Mouse (Mus musculus): ENCODE measurements at regions not wholly inside any gene's neighbourhood (a gene's known extent, or its start where the extent isn't known, plus 50 kb on each side); places are given as distances from the start of the nearest gene placed in this dataset.
"Not testable (repeated sequence)": the region's sequence is repeated elsewhere in the genome, so short reads cannot be mapped to it uniquely, and the experiment has no call there.

DNA sequence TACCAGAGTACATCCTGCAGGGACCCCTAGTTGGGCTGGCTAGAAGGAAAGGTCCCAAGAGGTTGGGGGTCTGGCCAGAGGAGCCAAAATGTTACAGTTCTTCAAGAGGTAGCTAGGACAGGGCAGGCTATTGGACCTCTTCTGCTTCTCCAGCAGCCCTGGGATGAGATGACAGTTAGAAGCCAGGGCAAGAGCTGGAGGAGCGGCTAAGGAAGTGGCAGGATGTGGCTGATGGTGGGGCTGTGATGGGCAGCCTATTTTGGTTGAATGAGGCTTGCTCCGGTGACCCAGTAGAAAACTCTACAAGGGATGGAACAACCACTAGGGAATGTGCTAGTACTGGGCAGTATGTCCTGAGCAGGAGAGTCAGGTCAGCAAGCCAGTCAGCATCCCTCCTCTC lies 82.8 kb downstream of the Ddx11 start:
- DNase-seq (ENCODE audit: low spot score): no peak

DNA sequence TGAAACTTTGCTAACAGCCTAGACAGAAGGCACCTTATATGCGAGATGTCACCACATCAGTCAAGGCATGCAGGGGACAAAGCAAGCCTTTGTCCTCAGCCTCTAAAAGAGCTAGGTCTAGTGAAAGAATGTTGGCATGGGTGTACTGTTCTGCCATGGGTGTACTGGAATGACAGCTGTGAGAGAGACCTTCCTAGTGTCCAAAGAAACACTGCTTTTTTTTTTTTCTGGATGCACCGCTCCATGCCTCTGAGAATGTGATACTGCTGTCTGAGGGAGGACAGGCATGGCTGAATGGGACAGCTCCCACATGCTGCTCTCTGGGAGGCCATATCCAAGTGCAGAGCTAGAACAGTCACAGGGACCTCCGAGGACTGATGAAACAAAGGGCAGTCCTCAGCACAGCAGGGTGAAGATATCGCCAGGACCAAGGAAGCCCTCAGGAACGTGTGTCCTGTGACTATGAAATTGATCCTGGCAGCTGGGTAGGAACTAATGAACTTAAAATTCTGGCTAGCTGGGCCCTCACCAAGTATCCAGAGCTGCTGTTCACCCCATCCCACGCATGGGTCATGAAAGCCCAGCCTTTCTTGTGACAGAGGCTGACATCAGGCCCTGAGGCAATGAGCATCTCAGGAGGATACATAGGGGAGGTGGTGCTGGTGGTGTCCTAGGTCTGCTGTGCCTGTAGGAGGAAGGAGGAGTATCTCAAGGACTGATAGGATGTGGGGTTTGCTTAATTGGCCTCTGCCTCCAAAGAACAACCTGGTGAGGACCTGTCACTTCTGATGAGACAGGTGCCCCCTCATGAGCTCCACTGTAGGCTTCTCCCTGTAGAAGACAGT lies 84.6 kb downstream of the Ddx11 start:
- not testable (repeated sequence) for DNase-seq (ENCODE audit: low spot score)

DNA sequence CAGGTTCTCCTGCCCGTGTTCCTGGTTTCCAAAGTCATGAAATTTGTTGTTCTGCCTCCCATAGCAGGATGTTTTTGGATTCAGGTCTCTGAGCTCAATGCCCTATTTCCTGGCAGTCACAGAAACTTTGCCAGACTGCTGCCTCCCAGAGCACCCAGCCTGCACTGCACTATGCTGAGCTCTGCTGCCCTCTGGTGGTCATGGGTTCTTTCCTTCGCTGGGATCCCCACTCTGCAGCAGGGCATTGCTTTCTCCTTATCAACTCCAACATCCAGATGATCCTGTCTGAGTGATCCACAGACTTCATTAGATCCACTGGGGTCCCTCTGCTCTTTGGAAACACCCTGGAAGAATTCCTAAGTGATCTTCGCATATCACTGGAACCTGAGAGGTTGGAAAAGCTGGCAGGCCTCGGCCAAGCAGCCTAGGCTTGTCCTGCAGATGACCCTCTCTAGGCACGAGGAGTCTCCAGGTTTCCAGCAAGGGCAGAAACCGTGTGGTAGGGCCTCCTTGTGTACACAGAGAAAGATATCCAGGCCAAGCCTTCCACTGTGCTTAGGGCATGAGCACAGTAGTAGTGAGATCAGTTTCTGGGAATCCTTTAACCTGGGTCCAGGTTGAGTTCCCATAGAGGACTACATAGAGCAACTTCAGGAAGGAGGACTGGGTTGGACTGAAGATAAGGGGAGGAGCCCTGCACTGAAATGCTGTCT lies 85.6 kb downstream of the Ddx11 start:
- DNase-seq (ENCODE audit: low spot score): not testable (repeated sequence)

DNA sequence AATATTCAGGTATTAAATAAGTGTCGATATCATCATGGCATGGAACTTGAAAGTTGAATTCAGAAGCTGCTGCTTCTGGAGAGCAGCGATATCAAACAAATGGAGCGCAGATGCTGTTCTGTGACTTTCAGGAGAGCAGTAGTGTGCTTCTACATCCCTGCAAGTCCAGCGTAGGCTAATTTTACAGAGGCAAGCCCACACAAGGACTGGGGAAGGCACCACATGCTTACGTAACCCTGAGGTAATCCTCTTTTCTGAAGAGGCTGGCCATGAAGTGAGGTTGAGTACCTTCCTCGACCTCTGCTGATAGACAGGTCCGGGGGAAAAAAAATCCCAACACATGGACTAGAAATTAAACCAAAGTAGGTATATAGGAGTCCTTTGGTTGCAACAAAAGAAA lies 88.2 kb downstream of the Ddx11 start:
- no peak for DNase-seq (ENCODE audit: low spot score)

DNA sequence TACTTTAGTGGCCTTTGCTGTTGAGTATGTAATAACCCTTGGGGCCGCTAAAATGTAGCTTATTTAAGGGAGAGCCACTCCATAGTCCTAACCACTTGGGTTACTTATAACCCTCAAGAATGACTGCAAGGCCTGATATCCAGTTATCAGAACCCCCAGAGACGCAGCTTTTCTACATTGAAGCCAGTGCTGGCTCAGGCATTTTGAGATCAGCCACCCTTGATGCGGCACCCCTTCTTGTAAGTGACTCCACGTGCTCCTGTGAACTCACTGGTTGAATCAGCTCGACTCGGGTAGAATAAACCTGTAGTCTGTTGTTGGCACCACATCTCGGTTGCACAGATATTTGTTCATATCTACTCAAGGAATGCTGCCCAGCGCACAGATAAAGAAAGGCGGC lies 89.3 kb downstream of the Ddx11 start:
- DNase-seq (ENCODE audit: low spot score): no peak

DNA sequence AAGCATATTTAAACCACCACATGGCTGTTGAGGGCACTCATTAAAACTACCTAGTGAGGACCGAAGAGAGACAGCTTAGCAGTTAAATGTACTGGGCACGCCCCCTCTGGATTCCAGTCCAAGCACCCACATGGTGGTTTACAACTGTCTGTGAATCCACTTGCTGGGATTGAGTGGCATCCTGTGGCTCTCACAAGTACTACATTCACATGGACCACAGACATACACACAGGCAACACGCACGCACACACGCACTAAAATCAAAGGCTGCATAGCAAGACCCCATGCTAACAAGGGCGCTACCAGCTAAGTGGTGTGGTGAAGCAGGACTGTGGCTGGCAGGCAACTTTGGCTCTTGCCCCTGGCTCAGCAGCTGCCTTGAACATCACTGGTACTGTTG lies 95.0 kb downstream of the Ddx11 start:
- no peak for DNase-seq (ENCODE audit: low spot score)

DNA sequence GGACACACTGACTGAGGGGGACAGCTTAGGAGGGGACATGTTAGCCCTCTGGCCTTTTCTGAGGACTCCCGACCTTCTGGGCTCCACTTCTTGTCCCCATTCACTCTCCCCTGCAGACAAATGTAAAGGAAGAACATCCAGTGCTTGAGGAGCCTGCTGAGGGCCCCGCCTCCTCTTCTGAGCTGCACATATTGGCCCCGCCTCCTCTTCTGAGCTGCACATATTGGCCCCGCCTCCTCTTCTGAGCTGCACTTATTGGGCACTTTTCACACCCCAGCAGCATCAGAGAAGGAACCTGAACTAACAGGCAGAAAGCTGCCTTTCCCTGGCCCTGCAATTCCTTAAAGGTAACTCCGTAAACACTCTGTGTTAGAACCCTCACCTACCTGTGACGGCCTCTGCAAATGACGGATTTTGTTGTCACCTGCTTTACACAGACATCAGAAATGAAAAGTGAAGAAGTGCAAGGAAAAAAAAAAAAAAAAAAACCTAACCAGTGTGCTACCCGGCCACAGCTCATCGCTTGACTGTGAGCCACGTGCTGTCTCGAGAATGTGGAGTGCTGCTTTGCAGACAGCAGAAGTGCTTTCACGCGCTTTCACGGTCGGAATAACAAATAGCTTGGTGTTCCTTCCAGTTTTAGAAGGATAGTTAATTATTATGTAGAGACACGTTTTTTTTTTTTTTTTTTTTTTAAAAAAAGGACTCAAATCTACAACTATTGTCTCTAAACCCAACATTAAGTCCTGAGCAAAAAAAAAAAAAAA lies 96.5 kb downstream of the Ddx11 start:
- peak; percentile 11 for DNase-seq (ENCODE audit: low spot score)

DNA sequence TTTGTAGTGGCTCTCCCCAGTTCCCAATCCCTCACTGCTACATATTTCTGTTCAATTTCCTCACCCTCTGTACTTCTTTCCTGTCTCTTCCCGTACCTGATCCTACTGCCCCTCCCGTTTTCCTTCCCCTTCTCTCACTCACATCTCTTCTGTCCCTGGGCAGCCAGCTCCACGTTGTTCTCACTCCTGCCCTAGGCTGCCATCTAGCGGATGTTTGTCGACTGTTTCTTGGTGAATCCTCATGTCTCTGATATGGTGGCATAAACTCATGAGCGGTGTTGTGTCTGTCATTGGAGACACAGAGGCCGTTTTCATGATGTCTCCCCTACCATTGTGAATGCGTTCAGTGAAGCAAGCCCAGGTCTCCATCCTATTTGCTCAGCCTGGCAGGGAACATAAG lies 97.9 kb downstream of the Ddx11 start:
- DNase-seq (ENCODE audit: low spot score): peak; percentile 92

DNA sequence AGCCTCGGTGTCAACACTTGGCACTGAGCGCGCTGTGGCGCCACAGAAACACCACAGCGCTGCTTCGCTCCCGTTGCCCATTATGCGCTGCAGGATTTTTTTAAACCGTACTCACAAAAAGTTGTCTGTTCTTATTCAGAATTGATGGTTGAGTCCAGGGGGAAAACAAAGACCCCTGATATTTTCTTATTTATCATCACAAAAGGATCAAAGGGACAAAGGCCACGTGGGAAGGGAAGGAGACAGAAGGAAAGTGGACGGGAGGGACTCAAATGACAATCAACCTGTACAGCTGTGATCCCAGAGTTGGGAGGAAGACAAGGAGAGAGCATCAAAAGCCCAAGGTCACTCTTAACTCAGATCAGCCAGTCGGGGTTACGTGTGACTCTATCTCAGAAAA lies 100.4 kb downstream of the Ddx11 start:
- DNase-seq (ENCODE audit: low spot score): no peak

DNA sequence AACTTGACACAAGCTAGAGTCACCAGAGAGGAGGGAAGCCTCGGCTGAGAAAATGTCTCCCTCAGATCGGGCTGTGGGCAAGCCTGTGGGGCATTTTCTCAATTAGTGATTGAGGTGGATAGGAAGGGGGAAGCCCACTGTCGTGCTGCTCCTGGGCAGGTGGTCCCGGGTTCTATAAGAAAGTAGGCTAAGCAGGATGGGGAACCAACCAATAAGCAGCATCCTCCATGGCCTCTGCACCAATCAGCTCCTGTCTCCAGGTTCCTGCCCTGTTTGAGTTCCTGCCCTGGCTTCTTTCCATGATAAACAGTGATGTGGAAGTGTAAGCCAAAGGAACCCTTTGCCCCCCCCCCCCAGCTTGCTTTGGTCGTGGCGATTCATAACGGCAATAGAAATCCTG lies 100.9 kb downstream of the Ddx11 start:
- no peak for DNase-seq (ENCODE audit: low spot score)

DNA sequence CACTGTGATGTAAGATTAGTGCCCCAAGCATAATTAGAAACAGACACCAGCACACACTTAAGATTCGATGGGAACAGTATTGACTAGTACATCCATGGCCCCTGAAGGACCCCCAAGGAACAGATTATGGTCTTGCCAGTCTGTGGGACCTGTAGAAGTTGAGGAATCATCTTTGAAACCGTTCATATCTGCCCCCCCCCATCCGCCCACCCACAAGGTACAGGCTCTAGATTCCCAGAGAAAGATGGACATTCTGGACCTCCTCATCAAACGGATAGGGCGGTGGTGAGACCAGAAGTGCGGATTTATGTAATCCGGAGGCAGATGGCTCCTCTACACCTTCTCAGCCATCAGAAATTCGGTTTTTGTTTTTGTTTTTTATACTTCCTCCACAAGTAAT lies 109.1 kb downstream of the Ddx11 start:
- DNase-seq (ENCODE audit: low spot score): no peak

DNA sequence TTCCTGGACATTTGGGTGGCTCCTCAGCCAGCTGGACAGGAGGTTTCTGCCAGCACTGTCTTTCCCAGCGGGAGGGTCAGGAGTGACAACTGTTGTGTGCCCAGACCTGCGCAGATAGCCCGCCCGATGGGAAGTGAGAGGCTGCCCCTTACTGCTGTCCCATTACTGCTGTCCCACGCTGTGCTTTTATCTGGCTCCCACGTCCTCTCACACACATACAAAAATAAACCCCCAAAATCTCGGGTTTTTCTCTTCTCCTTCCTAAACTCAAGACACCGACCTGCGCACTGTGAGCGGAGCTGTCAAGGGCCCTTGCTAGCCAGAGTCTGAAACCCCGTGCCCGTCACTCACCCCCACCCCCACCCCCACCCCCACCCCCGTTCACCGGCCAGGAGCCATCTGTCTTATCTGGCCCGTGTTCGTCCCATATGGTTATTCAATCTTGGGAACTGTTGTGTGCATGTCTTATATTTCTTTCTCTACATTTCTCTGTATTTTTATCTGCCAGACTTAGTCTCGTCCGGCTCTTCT lies 109.6 kb downstream of the Ddx11 start:
- no peak for DNase-seq (ENCODE audit: low spot score)

DNA sequence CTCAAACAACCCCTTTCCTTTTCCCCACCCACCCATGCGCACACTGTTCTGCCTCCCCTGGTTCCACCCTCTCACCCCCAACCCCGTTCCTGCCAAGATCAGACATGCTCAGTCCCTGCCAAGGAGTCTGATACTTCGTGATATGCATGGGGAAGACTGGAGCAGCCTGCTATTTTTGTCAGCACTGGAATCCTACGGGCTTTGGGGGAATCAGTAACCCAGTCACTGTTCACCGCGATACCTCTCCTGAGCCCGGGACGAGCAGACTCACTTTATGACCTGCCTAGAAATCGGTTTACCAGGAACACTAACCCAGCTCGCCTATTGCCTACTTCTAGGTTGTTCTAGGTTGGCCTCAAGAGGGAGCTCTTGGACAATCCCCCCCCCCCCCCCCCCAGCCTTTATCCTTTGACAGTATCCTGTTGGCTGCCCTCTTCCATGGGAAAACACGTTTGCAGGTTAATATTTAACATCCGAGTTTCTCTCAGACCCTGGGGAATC lies 110.2 kb downstream of the Ddx11 start:
- DNase-seq (ENCODE audit: low spot score): no peak

DNA sequence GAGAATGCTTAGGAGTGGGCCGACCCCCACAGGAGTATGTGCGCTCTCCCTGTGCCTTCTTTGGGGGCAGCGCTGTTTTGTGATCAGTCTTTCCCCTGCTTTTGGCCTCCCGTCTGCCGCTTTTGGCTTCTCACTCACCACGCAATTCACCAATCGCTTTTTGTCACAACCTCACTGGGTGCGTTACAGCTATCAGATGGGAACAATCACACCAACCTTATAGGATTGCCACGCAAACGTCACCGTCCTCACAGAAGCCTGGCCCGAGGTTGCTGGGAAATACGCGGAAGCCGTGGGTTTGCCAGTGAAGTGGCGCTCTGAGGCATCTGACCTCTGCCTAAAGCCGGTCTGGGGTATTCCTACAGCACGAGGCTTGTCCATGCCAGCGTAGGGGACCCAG lies 111.1 kb downstream of the Ddx11 start:
- no peak for DNase-seq (ENCODE audit: low spot score)

DNA sequence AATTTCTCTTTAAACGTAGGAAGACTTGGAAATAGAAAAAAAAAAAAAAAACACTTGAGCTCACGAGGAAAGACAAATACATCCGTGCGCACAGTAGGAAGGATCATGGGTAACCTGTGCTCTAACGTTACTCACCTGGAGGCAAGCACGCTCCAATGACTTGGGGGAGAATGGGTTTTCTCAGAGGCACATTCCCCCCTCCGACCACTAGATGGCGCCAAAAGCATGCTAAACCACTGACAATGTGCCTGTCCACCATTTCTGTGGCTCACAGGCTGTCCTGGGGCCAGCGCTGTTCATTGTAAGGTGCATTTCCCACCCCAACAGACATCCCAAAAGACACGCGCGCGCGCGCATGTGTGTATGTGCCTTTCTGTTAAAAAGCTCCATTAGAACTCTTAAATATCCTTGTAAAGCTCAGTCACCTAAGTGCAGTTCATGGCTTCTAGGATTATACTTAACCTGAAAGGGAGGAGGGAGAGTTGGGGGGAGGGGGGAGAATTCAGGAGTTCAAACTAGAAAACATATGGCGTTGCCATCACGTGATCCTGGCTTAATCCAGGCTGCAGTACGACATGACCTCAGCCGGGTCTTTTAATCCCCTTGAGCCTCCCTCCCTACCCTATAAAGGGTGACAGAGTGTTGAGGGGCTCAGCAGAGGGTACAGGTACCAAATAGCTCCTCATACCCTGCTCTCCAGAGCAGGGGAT lies 111.9 kb downstream of the Ddx11 start:
- peak; percentile 92 for DNase-seq (ENCODE audit: low spot score)

DNA sequence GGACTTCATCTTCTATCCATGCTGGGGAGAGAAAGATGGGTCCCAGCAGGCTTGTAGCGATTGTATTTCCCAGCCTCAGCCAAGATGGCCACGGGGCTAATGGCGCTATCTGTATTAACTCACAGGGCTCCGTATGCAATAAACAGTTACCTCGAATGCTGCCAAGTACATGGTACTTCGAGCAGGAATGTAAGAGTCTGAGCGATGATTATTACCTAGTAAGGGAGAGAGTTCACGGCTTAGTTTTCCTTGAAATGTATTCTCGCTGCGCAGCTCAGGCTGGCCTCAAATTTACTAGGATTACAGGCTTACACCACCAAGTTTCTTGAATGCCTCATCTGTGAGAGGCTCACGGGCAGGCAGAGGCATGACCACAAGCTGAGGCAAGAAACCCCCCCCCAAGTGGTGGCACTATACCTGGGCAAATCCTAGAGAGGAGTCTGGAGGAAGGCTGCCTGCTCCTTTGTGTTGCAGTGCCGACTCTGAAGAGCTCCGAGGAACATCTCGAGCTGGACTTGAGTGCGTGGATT lies 112.6 kb downstream of the Ddx11 start:
- DNase-seq (ENCODE audit: low spot score): no peak

DNA sequence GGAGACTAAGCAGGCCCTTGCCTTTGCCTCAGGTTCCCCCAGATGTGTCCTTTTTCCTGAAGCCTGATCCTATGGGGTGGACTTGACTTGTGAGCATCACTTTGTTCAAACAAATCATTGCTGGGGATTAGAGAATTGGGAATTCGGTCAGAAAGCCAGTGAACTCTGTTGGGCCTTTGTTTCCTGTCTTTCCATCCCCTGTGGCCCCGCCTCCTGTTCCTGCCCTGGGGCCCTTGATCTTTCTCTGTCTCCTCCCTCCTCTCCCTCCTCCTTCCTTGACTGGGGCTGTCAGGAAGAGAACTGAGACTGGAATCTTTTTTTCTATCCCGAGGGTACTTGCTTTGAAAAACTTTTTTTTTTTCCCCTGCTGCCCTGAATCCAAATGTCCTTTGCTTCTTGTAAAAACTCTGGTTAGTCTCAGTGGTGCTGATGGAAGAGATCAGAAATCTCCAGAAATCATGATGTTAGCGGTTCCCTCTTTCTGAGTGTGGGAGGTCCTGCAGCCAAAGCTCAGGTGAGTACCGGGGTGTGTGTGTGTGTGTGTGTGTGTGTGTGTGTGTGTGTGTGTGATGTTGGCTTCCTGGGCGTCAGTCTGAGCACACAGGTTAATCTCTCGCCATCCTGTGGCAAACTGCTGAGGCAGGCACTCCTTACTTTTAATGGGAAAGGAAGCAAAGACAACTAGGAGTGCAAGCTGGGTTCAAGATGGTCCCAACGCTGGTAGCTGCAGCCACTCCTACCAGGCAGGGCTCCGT lies 118.7 kb downstream of the Ddx11 start:
- DNase-seq (ENCODE audit: low spot score): peak; percentile 83

DNA sequence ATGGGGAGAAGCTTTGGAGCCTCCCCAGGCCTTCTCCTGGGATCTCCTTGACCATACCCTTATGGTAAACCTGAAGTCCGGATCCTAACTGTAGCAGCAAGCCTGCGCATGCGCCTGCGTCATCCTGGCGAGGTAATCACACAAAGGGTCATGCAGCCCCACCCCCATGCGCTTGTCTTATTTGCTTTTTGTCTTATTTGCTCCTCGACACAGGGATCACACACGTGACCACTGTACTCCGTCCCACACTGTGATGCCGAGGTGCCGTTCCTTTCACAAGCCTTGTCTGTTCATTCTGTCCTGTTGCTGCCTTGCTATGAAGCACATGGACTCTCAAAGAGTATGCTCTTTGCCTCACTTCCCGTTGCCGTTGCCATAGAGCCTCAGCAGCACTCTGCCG lies 120.9 kb downstream of the Ddx11 start:
- no peak for DNase-seq (ENCODE audit: low spot score)

DNA sequence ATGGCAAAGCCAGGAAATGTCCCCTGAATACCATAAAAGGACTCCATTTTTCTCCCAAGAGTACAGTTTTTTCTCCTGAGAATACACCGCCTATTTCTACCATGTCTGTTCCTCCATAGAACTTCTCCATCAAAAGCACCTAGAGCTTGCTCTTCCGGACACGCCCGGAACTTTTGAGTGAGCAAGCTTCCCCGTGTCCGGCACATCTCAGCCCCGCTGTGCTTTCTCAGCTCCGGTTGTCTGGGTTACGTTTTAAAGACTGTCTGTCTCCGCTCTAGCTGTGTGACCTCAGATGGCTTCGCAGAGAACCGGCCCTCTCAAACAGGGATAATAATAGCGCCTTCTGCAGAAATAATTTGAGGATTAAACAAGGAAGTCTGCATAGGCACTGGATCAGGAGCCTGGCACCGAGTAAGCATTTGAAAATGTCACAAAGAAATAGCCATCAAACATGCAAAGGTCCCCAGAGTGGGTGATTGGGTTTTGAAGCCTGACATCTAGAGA lies 122.8 kb downstream of the Ddx11 start:
- DNase-seq (ENCODE audit: low spot score): no peak

DNA sequence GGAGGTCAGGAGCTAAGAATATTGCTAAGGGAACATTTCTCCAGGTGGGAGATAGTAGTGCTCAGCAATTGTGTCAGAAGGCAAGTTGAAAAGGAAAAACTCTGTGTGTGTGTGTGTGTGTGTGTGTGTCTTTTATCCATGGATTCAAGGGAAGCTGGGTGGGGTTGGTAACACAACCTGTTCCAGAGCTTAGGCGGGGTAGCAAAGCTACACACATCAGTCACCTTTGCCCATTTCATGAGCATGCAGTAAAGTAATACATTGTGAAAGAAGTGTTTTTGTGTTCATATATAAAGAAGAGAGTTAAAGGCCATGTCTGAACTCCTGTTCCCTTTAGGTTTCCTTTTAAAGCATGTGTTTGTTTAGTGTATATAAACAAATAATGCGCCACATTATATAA lies 128.2 kb downstream of the Ddx11 start:
- no peak for DNase-seq (ENCODE audit: low spot score)

DNA sequence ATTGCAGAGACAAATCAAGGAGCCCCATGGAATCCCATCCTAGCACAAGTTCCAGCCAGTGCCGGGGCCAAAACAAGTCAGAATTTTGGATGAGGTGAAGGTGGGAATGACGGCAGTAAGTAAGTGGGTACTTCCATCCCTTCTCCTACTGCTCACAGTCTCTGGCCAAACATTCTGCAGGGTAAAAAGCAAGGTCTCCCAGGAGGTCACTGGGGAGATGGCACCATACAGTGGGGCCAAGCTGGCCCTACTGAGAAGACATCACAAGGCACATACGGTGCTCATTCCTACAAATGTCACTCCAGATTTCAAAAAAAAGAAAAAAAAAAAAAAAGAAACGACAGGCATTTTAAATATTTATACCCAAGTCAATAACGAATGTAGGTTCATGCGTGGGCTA lies 129.6 kb downstream of the Ddx11 start:
- no peak for DNase-seq (ENCODE audit: low spot score)
